Mouse (Mus musculus): ENCODE results near the gene Carm1.
A peak's percentile ranks its signal among the peaks of the same experiment; 100 is the strongest.
"Not testable (repeated sequence)": the region's sequence is repeated elsewhere in the genome, so short reads cannot be mapped to it uniquely, and the experiment has no call there.

Carm1 gene

GRCm38 (mm10) chr9:21575253-21575652, 28.6 kb downstream of the Carm1 start:
- no peak for DNase-seq (ENCODE audit: low read depth, low spot score)

- no peak for DNase-seq (ENCODE audit: low read depth, low spot score)
Measured at GRCm38 (mm10) chr9:21576286-21576685, 29.6 kb downstream of the Carm1 start.

- DNase-seq (ENCODE audit: low read depth, low spot score): no peak
Measured at GRCm38 (mm10) chr9:21578226-21578625, 31.5 kb downstream of the Carm1 start.

- DNase-seq (ENCODE audit: low read depth, low spot score): no peak
Measured at GRCm38 (mm10) chr9:21585401-21585800, 38.7 kb downstream of the Carm1 start.

GRCm38 (mm10) chr9:21587678-21588349, 41.1 kb downstream of the Carm1 start:
- DNase-seq (ENCODE audit: low read depth, low spot score): no peak

- DNase-seq (ENCODE audit: low read depth, low spot score): no peak
Measured at GRCm38 (mm10) chr9:21588350-21588749, 41.7 kb downstream of the Carm1 start.

- no peak for DNase-seq (ENCODE audit: low read depth, low spot score)
Measured at GRCm38 (mm10) chr9:21589538-21589937, 42.8 kb downstream of the Carm1 start.

GRCm38 (mm10) chr9:21591127-21591830, 44.6 kb downstream of the Carm1 start:
- no peak for DNase-seq (ENCODE audit: low read depth, low spot score)

- peak; percentile 18 for DNase-seq (ENCODE audit: low read depth, low spot score)
Measured at GRCm38 (mm10) chr9:21591831-21592702, 45.4 kb downstream of the Carm1 start.

- peak; percentile 97 for DNase-seq (ENCODE audit: low read depth, low spot score)
Measured at GRCm38 (mm10) chr9:21592703-21593121, 46.0 kb downstream of the Carm1 start, which contains the start of the genes Timm29 and Yipf2. TSS of gene Timm29 (plus strand) at chr9:21592722. TSS of gene Yipf2 (minus strand) at chr9:21592828.

GRCm38 (mm10) chr9:21593122-21593721, 46.5 kb downstream of the Carm1 start:
- peak; percentile 44 for DNase-seq (ENCODE audit: low read depth, low spot score)

- DNase-seq (ENCODE audit: low read depth, low spot score): not testable (repeated sequence)
Measured at GRCm38 (mm10) chr9:21594350-21594749, 47.7 kb downstream of the Carm1 start.

- no peak for DNase-seq (ENCODE audit: low read depth, low spot score)
Measured at GRCm38 (mm10) chr9:21594838-21595237, 48.1 kb downstream of the Carm1 start.

- DNase-seq (ENCODE audit: low read depth, low spot score): peak; percentile 62
Measured at GRCm38 (mm10) chr9:21598198-21598597, 51.5 kb downstream of the Carm1 start.

- no peak for DNase-seq (ENCODE audit: low read depth, low spot score)
Measured at GRCm38 (mm10) chr9:21600186-21600585, 53.5 kb downstream of the Carm1 start.

- no peak for DNase-seq (ENCODE audit: low read depth, low spot score)
Measured at GRCm38 (mm10) chr9:21601073-21601472, 54.4 kb downstream of the Carm1 start.

GRCm38 (mm10) chr9:21601722-21602399, 55.2 kb downstream of the Carm1 start:
- peak; percentile 92 for DNase-seq (ENCODE audit: low read depth, low spot score)

GRCm38 (mm10) chr9:21604119-21604518, 57.4 kb downstream of the Carm1 start:
- no peak for DNase-seq (ENCODE audit: low read depth, low spot score)

GRCm38 (mm10) chr9:21605865-21606264, 59.2 kb downstream of the Carm1 start:
- DNase-seq (ENCODE audit: low read depth, low spot score): no peak

GRCm38 (mm10) chr9:21606648-21607047, 60.0 kb downstream of the Carm1 start:
- no peak for DNase-seq (ENCODE audit: low read depth, low spot score)

GRCm38 (mm10) chr9:21609861-21610260, 63.2 kb downstream of the Carm1 start:
- peak; percentile 78 for DNase-seq (ENCODE audit: low read depth, low spot score)
